Mouse (Mus musculus) central nervous system, embryonic 11.5 days (tissue): ENCODE results near the gene Gm49342. TPM values are rescaled to one million over a fixed set of nuclear protein-coding genes. Genes with fewer than 3 reads are reported as not detected.

Experiments
- polyA plus RNA-seq: library from polyadenylated mRNA; depleted of rRNA; stranded (reverse); fragments of >200 nt; gene quantifications from 2 replicates; pipeline ENCODE4 v1.2.3, GENCODE M21; 2012; rRNA removed

The Gm49342 gene
- 55.7 and 88.9 TPM in 2 replicates for polyA plus RNA-seq

GRCm38 (mm10) chr14:50943932-50944667 is at the start of gene Gm49342:
Gene Gm49342, plus strand, starts transcription at chr14:50944517.

GRCm38 (mm10) chr14:50897374-50897765 is 46.9 kb upstream of the Gm49342 start, which contains the start of gene Klhl33:
Gene Klhl33, minus strand, starts transcription at chr14:50897507.

GRCm38 (mm10) chr14:50924281-50925064 is 19.8 kb upstream of the Gm49342 start, which contains the start of the genes Osgep and Apex1:
Gene Osgep, minus strand, starts transcription at chr14:50924893.
Gene Apex1, plus strand, starts transcription at chr14:50924968.

GRCm38 (mm10) chr14:50930754-50931492 is 13.4 kb upstream of the Gm49342 start, which contains the start of the genes Pip4p1 and Pnp:
Gene Pip4p1, minus strand, starts transcription at chr14:50930856.
Gene Pnp, plus strand, starts transcription at chr14:50931082.

GRCm38 (mm10) chr14:50955942-50956508 is 11.7 kb downstream of the Gm49342 start, which contains the start of gene Pnp2:
Gene Pnp2, plus strand, starts transcription at chr14:50955992.

GRCm38 (mm10) chr14:51007152-51007801 is 63.0 kb downstream of the Gm49342 start, which contains the start of gene Rnase10:
Gene Rnase10, plus strand, starts transcription at chr14:51007751.

Other genes starting within 250 kb of the Gm49342 start
- gene Olfr748, start 237.1 kb upstream of the Gm49342 start, polyA plus RNA-seq, result not detected in 2 replicates
- not detected in 2 replicates for gene Olfr749, start 199.4 kb upstream of the Gm49342 start, polyA plus RNA-seq
- 98.5 and 117 TPM in 2 replicates for gene Ttc5, start 159.0 kb upstream of the Gm49342 start, polyA plus RNA-seq
- 0.17 TPM in 1 of 2 replicates, not detected in the other for gene Ccnb1ip1, start 136.8 kb upstream of the Gm49342 start, polyA plus RNA-seq
- 93.7 and 103 TPM in 2 replicates for gene Parp2, start 136.7 kb upstream of the Gm49342 start, polyA plus RNA-seq
- gene Tep1, start 74.0 kb upstream of the Gm49342 start, polyA plus RNA-seq, result 8.0 and 11.4 TPM in 2 replicates
- gene Klhl33, start 47.0 kb upstream of the Gm49342 start, polyA plus RNA-seq, result 0.26 and 0.34 TPM in 2 replicates
- 116 and 147 TPM in 2 replicates for gene Osgep, start 19.6 kb upstream of the Gm49342 start, polyA plus RNA-seq
- 251 and 280 TPM in 2 replicates for gene Apex1, start 19.5 kb upstream of the Gm49342 start, polyA plus RNA-seq
- 82.2 and 83.3 TPM in 2 replicates for gene Pip4p1, start 13.7 kb upstream of the Gm49342 start, polyA plus RNA-seq
- 56.1 and 57.4 TPM in 2 replicates for gene Pnp, start 13.4 kb upstream of the Gm49342 start, polyA plus RNA-seq
- 0.55 and 0.57 TPM in 2 replicates for gene Pnp2, start 11.5 kb downstream of the Gm49342 start, polyA plus RNA-seq
- gene Rnase10, start 63.2 kb downstream of the Gm49342 start, polyA plus RNA-seq, result 0.04 TPM in 1 of 2 replicates, not detected in the other
- gene Rnase9, start 97.4 kb downstream of the Gm49342 start, polyA plus RNA-seq, result not detected in 2 replicates
- not detected in 2 replicates for gene Rnase11, start 105.6 kb downstream of the Gm49342 start, polyA plus RNA-seq
- 0.14 and 0.47 TPM in 2 replicates for gene Rnase12, start 113.1 kb downstream of the Gm49342 start, polyA plus RNA-seq
- not detected in 2 replicates for gene Olfr750, start 129.9 kb downstream of the Gm49342 start, polyA plus RNA-seq
- gene Rnase4, start 146.6 kb downstream of the Gm49342 start, polyA plus RNA-seq, result 8.4 and 16.1 TPM in 2 replicates
- 4.2 and 5.2 TPM in 2 replicates for gene Ang, start 146.6 kb downstream of the Gm49342 start, polyA plus RNA-seq
- 0.04 TPM in 1 of 2 replicates, not detected in the other for gene Eddm3b, start 169.9 kb downstream of the Gm49342 start, polyA plus RNA-seq
- 0.16 and 0.19 TPM in 2 replicates for gene Rnase6, start 179.4 kb downstream of the Gm49342 start, polyA plus RNA-seq
- gene Rnase1, start 202.3 kb downstream of the Gm49342 start, polyA plus RNA-seq, result 0.05 and 0.10 TPM in 2 replicates
- gene Rnase2b, start 217.7 kb downstream of the Gm49342 start, polyA plus RNA-seq, result not detected in 2 replicates